Mouse (Mus musculus) megakaryocyte, adult 5-6 weeks (primary cell): ENCODE measurements at regions not wholly inside any gene's neighbourhood (a gene's known extent, or its start where the extent isn't known, plus 50 kb on each side); places are given as distances from the start of the nearest gene placed in this dataset.
"Not testable (repeated sequence)": the region's sequence is repeated elsewhere in the genome, so short reads cannot be mapped to it uniquely, and the experiment has no call there.

Experiments used
- ATAC-seq: 2 replicates; pipeline ENCODE4 v1.8.0; 2016; ENCODE audit warnings: mild to moderate bottlenecking, inconsistent platforms; ENCODE audit not compliant: poor library complexity, severe bottlenecking

- ATAC-seq = not testable (repeated sequence)
Observed at GRCm38 (mm10) chr7:83469856-83470255, 114.9 kb upstream of the Tmc3 start.

- ATAC-seq = no peak
Observed at GRCm38 (mm10) chr7:83471111-83471510, 113.6 kb upstream of the Tmc3 start.

- ATAC-seq = no peak
Observed at GRCm38 (mm10) chr7:83474471-83474870, 110.3 kb upstream of the Tmc3 start.

GRCm38 (mm10) chr7:83474986-83475385, 109.7 kb upstream of the Tmc3 start:
- ATAC-seq = no peak

- no peak for ATAC-seq
Observed at GRCm38 (mm10) chr7:83475438-83476160, 109.1 kb upstream of the Tmc3 start.

- no peak for ATAC-seq
Observed at GRCm38 (mm10) chr7:83476161-83476495, 108.6 kb upstream of the Tmc3 start.

GRCm38 (mm10) chr7:83476861-83477260, 107.9 kb upstream of the Tmc3 start:
- ATAC-seq = no peak

GRCm38 (mm10) chr7:83477661-83478121, 107.0 kb upstream of the Tmc3 start:
- ATAC-seq = no peak

GRCm38 (mm10) chr7:83481655-83482054, 103.1 kb upstream of the Tmc3 start:
- ATAC-seq = no peak

GRCm38 (mm10) chr7:83482254-83482653, 102.5 kb upstream of the Tmc3 start:
- ATAC-seq = peak; percentile 77

- peak; percentile 83 for ATAC-seq
Observed at GRCm38 (mm10) chr7:83482671-83483304, 101.9 kb upstream of the Tmc3 start.

GRCm38 (mm10) chr7:83486156-83486750, 98.5 kb upstream of the Tmc3 start:
- no peak for ATAC-seq

- ATAC-seq = peak; percentile 52
Observed at GRCm38 (mm10) chr7:83489790-83490189, 94.9 kb upstream of the Tmc3 start.

- ATAC-seq = no peak
Observed at GRCm38 (mm10) chr7:83504996-83505645, 79.6 kb upstream of the Tmc3 start.

GRCm38 (mm10) chr7:83516295-83516694, 68.4 kb upstream of the Tmc3 start:
- no peak for ATAC-seq

- ATAC-seq = no peak
Observed at GRCm38 (mm10) chr7:83521511-83521910, 63.2 kb upstream of the Tmc3 start.
